Mouse (Mus musculus): Measurements from ENCODE around the gene Hes3.

DNA sequence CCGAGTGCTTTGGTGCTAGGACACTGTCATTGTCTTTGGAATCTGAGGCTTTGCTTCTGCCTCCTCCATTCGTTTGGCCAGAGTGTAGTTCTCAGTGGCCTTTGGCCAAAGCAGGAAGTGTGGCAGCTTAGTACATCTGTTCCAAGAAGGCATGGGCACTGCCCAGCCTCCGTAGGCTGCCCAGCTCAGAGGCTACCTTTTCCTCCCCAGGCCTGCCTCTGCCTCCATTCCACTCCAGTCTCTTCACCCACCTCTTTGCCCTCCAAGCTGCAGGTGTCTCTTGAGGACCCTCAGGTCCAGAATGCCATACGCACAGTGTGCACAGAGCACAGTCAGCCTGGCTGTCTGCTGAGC, 27.3 kb downstream of the Hes3 start:
- TF ChIP-seq CTCF (IDR thresholded peaks at IDR 0.05; ENCODE audit: low read depth, low read length) (no peak), POLR2A (IDR thresholded peaks at IDR 0.05; ENCODE audit: insufficient read depth, low read length) (no peak), EP300 (IDR thresholded peaks at IDR 0.05; ENCODE audit: insufficient read depth, low read depth, low read length) (no peak)
